Mouse (Mus musculus) erythroid progenitor cell, adult 5-6 weeks (primary cell): ENCODE measurements around the gene Psmg4. TPM values are rescaled to one million over a fixed set of nuclear protein-coding genes. Genes with fewer than 3 reads are reported as not detected.

Experiments
- ATAC-seq: replicated peaks from 2 replicates; pipeline ENCODE4 v1.8.0; 2016; ENCODE audit warnings: moderate number of reproducible peaks, mild to moderate bottlenecking, moderate TSS enrichment, inconsistent platforms; ENCODE audit not compliant: poor library complexity, low FRiP score, severe bottlenecking
- total RNA-seq, 2 experiments: library from RNA; stranded (forward) in 1 of 2; stranded (reverse) in 1 of 2; fragments of 150-400 nt in 1 of 2; fragments of 186-747, 209-891 nt in 1 of 2; gene quantifications; 2 replicates each; pipeline versions ENCODE4 v1.2.3 to v1.2.4; 2015 to 2017; ENCODE audit warnings: low replicate concordance in 2 of 2

Gene Psmg4
- 3.8 and 10.5 TPM in 2 replicates for total RNA-seq (2015; ENCODE audit: low replicate concordance)
- 4.4 and 36.2 TPM in 2 replicates for total RNA-seq (2017; ENCODE audit: low replicate concordance)

DNA sequence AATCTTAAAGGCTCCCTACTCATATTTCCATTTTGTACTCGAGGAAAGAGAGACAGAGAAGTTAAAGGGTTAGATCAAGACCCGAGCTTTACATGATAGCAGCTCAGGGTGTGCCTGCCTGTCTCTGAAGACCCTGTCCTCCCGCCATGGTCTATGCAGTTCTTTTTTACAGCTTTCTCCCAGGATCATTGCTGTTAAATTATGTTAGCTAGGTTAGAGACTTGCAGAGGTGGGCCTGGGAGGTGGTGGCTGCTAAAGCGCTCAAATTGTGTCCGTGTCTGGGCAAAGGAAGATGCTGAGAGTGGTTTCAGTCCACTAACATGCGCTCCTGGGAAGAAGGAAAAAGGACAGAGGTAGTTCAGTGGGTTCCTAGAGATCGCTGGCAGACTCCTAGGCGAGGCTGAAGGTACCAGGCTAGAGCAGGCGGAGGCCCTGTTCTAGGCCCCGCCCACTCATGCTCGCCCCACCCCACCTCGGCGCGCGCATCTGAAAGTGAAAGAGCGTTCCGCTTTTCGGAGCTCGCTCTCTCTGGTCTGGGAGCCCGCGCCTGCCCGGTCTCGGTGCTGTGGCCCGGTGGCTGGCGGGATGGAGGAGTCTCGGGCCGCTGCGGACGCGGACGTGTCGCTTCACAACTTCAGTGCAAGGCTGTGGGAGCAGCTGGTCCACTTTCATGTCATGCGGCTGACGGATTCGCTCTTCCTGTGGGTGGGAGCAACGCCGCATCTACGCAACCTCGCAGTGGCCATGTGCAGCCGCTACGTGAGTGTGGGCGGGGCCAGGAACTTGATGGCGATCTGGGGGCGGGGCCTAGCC lies at the start of gene Psmg4:
Psmg4 (plus strand) TSS at position 474 of the 813 bp plus-strand sequence.
- ATAC-seq, result peak; percentile 97

- ATAC-seq, result no peak
These were observed 49.7 kb upstream of the Psmg4 start for GRCm38 (mm10) chr13:34113086-34113485.

DNA sequence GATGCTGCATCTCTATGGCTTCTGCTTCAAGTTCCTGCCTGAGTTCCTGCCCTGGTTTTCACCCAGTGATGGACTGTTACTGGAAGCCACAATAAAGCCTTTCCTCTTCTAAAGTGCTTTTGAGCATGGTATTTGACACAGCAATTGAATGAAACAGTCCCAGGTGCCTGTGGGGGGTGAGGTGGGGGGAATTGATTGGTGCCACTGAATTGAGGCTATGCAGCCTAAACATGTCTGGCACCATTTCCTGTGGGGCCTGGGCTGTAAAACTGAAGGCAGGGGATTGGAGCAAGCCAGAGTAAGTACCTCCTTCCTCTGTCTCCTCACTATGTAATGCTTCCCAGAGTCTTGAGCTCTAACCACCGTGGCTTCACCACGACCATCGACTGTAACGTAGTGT lies 48.1 kb upstream of the Psmg4 start:
- no peak for ATAC-seq

DNA sequence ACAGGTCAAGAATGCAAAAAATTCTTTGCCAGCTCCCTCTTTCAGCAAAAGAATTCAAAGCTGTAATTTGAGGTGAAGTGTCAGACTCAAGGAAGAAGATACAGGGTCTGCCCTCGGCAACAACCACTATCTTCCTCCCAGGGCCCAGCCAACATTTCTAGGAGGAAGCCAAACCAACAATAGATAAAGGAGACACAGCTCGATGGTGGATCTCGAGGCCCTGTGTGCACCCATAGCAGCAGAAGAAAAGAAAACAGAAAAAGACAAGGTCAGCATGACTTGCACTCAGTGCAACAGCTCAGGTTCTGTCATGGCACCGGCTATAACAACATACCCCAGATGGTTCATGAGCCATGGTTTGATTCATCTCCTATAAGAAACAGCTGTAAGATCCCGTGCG lies 46.3 kb upstream of the Psmg4 start:
- ATAC-seq, result no peak

DNA sequence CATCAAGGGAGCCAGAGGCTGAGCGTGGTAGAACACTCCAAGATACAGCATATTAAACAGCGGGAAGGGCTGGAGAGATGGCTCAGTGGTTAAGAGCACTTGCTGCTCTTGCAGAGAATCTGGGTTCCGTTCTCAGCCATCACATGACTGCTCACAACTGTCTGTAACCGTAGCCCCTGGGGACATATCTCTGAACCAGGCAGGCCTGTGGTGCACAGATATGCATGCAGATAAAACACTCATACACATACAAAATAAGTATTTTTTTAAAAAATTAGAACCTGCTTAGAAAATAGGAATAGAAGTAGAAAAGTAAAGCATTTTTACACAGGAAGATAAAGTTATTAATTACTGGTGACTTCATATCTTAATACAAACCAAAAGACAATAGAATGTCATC lies 43.9 kb upstream of the Psmg4 start:
- ATAC-seq, result no peak

GRCm38 (mm10) chr13:34119406-34119805 lies 43.4 kb upstream of the Psmg4 start:
- no peak for ATAC-seq

DNA sequence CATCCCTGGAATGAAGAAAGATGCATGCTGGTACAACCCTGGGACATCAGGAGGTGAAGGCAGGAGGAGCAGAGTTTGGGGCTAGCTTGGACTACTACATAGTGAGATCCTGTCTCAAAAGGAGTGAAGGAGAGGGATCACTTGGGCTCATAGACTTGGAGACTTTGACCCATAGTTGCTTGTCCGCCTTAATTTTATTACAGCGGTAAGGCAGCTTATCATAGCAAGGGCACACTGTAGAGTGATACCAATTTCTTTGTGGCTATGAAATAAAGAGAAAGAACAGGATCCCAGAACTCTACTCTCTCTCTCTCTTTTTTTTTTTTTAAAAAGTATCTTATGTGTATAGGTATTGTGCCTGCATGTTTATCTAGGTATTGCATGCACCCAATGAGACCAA lies 42.2 kb upstream of the Psmg4 start:
- ATAC-seq, result no peak

DNA sequence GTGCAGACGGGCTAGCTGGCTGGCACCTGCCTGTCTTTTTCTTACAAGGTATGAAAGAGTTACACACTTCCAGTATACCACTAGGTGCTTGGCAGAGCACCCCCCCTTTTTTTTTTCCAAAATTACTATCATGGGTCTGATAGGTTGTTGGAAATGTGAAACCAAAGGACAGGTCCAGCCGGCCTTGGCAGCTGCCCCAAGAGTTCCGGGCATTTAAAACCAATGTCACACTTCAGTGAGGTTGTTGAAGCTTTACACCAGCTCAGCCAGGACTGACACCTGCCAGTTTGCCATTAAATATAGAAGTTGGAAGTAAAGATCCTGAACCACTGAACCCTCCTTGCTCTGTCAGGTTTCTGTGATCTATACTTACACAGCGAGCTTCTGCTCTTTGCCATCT lies 37.1 kb upstream of the Psmg4 start:
- no peak for ATAC-seq

- no peak for ATAC-seq
These were observed 34.3 kb upstream of the Psmg4 start for GRCm38 (mm10) chr13:34128276-34129114.

GRCm38 (mm10) chr13:34129485-34130225 lies 33.1 kb upstream of the Psmg4 start:
- ATAC-seq, result no peak

DNA sequence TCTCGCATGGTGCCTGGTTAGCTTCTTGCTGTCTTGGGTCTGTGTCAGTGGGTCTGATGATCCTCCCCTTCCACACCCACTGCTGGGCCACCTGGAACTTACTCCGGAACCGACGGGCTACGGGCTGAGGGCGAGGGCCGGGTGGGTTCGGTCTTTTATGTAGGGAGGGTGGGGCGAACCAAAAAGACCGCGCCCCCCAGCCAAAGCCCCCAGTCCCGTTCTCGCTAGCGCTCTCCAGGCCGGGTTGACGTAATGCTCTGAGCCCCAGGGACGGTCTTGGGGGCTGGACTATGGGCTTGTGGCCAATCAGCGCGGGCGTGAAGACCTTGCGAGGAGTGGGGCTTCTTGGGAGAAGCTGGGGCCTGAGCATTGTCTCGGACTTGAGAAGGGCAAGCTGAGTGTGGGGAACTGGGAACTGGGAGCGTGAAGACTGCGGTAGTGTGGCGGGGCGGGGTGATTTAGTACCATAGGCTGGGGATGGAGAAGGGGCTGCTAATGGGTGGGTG lies 32.5 kb upstream of the Psmg4 start, which contains the start of gene Tubb2b:
Tubb2b (minus strand) TSS at position 241 of the 506 bp plus-strand sequence.
- ATAC-seq, result no peak

DNA sequence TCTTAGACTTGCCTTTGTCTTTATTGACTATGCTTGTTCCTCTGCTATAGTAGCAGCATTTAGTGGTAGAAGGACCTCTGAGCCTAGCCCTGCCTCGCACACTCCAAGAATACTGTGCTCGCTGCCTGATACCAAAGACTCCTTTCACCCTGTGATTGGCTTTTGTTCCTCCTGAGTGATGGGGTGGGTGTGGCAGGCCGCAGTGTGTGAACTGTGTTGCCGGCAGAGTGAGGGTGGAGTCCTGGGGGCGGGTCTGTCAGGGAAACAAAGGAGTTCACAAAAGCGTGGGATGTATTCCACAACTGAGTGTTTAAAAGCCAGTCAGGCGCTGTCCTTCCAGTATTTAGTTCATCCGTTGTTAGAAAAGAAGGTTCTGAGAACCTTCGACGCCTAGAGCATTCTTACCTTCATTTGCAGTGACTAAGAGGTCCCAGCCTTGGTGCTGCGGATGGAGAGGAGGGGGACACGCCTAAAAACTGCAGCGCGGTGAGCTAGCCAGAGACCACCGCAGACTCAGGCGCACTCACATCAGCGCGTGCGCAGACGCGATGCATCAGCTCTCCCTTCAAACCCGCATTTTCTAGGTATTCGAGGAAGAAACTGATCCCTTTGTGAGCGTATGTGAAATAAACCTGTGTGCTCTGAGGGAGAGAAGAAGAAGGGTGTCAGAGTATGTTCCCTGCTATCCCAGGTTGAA lies 31.6 kb upstream of the Psmg4 start:
- no peak for ATAC-seq

GRCm38 (mm10) chr13:34131708-34132060 lies 31.1 kb upstream of the Psmg4 start:
- no peak for ATAC-seq

DNA sequence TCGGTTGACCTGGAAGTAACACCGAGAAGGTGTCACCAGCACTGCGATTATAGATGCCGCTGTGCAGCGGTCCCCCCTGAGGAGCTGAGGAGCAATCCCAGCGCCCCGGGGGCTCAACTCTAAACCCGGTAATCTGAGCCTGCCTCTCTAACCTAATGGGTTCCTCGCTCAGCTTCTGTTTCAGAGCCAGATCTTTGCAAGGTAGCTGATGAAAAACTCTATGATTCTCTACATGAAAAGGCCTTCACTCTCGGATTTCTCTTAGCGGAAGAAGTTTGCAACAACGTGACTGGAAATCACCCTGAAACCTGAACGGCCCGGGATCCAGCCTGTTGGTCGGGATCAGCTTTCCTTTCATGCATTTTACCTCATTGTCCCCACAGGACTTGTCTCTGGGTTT lies 30.5 kb upstream of the Psmg4 start:
- ATAC-seq, result no peak

DNA sequence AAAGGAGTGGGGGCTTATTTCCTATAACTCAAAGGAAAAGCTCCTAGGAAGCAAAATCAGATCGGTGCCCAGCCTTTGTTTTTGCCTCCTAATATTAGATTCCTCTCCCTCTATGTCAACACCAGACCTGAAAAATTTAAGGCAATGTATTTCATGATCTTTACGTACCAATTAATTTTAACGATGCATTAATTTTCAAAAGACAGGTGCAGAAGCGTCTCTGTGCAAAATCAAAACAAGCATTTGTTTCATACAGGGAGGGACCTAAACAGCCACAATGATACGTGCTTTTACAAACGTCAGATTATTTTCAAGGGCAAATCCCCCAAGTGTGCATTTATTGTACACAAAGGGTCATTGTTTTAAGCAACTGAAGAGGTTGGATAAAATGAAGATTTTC lies 29.9 kb upstream of the Psmg4 start:
- ATAC-seq, result no peak

DNA sequence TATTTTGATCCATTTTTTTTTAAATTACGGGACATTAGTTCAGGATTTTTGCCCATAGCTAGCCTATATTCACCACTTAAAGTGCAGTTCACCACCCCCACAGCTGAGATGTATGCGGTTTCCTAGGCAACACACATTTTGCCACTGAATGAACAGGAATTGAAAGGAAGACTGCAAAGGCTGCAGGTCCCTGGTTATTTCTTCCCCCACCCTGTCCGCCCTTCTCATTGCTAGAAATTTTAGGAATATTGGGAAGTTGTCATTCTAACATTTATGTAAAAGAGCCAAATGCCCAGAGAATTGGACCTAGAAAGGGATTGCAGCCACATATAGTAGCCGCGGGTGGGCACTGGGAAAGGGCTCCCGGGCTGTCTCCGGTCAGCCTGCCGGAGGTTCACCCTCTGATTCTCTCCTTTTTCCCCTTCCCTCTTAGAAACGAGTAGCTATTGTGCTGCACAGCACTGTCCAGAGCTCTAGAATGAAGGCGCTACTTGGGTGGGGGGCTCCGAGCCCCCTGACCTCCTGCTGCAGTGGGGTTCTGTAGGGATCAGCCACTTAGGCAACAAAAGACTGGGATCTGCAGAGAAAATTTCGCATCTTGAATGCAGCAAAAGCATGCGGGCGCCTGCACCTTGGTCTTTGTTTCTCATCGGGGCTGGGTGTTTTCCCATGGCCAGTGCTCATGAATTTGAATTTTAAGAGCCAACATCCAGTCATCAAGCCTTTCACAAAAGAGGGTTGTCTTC lies 29.3 kb upstream of the Psmg4 start:
- no peak for ATAC-seq

- ATAC-seq, result no peak
These were observed 28.5 kb upstream of the Psmg4 start for GRCm38 (mm10) chr13:34134276-34134675.

DNA sequence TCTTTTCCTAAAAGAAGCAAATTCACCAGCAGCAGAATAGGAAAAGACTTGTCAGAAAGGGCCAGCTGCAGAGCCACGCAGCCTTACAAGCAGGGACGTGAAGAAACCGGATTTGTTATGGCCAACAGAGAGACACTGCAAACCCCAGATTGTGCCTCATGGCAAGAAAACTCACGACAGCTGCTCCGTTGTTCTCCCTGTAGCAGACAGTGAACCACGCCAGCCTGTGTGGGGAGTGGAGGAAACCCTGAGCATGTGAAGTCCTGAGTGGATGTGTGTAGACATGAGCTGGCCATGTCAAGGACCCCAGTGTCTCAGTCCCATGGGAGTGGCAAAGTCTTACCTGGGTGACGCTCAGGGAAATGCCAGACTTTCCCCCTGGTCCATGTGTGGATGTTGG lies 26.2 kb upstream of the Psmg4 start:
- no peak for ATAC-seq

DNA sequence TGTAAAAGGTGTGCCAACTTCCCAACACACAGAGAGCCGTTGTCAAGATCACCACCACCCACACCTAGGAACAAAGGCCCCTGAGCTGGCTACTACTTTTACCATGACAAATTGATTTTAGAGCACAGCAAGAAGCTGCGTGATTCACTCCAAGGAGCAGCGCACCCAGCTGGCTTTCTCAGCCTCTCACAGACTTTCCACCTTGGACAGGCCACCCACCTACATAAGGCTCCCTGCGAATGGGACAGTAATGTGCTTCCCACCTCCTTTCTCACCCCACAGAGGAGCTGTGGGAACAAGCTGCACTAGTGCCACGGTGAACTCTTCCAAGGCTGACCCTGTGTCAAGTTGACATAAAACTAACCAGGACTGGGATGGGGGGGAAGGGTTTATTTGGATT lies 19.4 kb upstream of the Psmg4 start:
- no peak for ATAC-seq
